Mouse (Mus musculus) cortical plate, adult 2 months (tissue): ENCODE data around the gene Olfr71. TPM values are rescaled to one million over a fixed set of nuclear protein-coding genes. Genes with fewer than 3 reads are reported as not detected.

Experiments
- H3K27ac ChIP-seq: fragments of 200-500 bp; 2 replicates; pipeline ENCODE4 v1.5.1; 2012; ENCODE audit warnings: low read length, control low read depth, inconsistent platforms; ENCODE audit not compliant: insufficient read depth
- H3K4me1 ChIP-seq: fragments of 200-500 bp; 2 replicates; pipeline ENCODE4 v1.6.1; 2011; ENCODE audit warnings: low read length; ENCODE audit not compliant: control insufficient read depth, insufficient read depth
- H3K4me3 ChIP-seq: fragments of 200-500 bp; 2 replicates; pipeline ENCODE4 v1.5.1; 2011; ENCODE audit warnings: mild to moderate bottlenecking, low read length, control low read depth; ENCODE audit not compliant: insufficient read depth
- CTCF ChIP-seq: fragments of 200-500 bp; IDR thresholded peaks from 2 replicates; pipeline ENCODE4 v1.5.1; 2011; ENCODE audit warnings: mild to moderate bottlenecking, control low read depth, low read length; ENCODE audit not compliant: insufficient read depth; ENCODE audit errors: extremely low read depth
- POLR2A ChIP-seq: fragments of 200-500 bp; IDR thresholded peaks from 2 replicates; pipeline ENCODE4 v1.6.1; 2011; ENCODE audit warnings: mild to moderate bottlenecking, low read length, control low read depth; ENCODE audit not compliant: insufficient read depth; ENCODE audit errors: extremely low read depth
- polyA plus RNA-seq: library from polyadenylated mRNA; depleted of rRNA; stranded (reverse); fragments of >200 nt; gene quantifications from 2 replicates; pipeline ENCODE4 v1.2.3, GENCODE M21; 2012

The Olfr71 gene
- polyA plus RNA-seq, 1 experiment = not detected

DNA sequence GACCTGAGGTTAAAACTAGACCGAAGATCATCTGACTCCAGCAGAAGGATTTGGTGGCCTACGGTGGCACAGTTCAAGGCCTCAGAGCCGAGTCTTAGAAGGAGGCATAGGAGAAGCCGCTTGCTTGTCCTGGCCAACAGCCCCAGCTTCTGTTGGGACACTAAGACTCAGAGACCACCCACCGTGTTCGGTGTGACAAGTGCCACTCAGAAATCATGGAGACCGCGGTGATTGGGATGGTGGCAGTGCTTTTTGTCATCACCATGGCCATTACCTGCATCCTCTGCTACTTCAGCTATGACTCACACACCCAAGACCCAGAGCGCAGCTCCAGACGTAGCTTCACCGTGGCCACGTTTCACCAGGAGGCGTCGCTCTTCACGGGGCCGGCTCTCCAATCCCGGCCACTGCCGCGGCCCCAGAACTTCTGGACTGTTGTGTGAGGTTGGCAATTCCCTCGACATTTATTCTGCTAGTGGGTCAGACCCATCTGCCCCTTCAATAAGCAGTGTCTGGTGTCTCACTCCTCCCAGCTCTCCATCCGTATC lies 20.8 kb upstream of the Olfr71 start:
- no peaks in the 10 kb centered on the region for H3K4me1 ChIP-seq
- H3K27ac ChIP-seq = no peak overlapping the region
- no peak overlapping the region for H3K4me3 ChIP-seq
- no peak for TF ChIP-seq CTCF
- no peak for TF ChIP-seq POLR2A

- H3K4me3 ChIP-seq = no peak within 1 kb of the TSS
- peak within 1 kb of the TSS; percentile 14 for H3K27ac ChIP-seq
- TF ChIP-seq POLR2A (no peak), CTCF (no peak)
- H3K4me1 ChIP-seq = no peaks in the 10 kb centered on the region
Observed at GRCm38 (mm10) chr4:43729794-43730550, 19.9 kb upstream of the Olfr71 start, which contains the start of gene Spaar. Gene Spaar, plus strand, starts transcription at chr4:43730034.

DNA sequence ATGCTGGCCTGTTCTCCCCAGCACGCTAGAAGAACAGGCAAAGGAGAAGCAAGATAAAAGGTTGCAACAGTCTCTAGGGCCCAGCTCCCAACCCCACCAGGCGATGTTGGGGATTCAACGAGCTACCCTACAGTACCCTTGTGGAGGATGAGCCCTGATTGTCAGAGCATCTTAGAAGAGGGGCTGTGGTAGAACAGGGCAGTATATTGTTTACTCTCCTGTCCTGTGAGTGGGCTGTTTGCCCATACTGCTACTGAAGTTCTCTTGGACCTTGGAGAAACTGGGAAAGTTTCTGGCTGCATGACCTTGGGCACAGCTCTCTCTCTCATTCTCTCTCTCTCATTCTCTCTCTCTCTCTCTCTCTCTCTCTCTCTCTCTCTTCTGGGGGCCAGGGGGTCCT lies 19.1 kb upstream of the Olfr71 start:
- TF ChIP-seq CTCF (no peak), POLR2A (no peak)
- Histone ChIP-seq H3K4me1 (no peaks in the 10 kb centered on the region), H3K27ac (peak overlapping the region; percentile 14; the same call in 1 of the 2 replicates), H3K4me3 (no peak overlapping the region)

DNA sequence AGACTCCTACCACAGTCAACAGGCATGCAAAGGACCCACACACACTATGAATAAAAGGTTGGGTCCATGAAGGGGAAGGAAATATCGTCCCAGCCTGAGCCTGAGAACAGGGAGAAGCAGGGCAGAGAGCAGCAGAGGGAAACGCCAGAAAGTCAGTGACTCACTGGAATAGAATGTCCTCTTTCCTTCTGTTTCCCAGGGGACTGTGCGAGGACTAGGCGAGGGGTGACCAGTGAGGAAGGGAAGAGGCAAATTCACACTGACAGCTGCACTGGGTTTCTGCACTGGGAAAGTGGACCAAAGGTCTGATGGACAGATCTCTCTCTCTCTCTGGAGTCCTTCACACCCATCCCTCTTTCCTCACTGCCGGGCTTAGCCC lies 18.5 kb upstream of the Olfr71 start:
- no peak for TF ChIP-seq POLR2A
- no peak for TF ChIP-seq CTCF

DNA sequence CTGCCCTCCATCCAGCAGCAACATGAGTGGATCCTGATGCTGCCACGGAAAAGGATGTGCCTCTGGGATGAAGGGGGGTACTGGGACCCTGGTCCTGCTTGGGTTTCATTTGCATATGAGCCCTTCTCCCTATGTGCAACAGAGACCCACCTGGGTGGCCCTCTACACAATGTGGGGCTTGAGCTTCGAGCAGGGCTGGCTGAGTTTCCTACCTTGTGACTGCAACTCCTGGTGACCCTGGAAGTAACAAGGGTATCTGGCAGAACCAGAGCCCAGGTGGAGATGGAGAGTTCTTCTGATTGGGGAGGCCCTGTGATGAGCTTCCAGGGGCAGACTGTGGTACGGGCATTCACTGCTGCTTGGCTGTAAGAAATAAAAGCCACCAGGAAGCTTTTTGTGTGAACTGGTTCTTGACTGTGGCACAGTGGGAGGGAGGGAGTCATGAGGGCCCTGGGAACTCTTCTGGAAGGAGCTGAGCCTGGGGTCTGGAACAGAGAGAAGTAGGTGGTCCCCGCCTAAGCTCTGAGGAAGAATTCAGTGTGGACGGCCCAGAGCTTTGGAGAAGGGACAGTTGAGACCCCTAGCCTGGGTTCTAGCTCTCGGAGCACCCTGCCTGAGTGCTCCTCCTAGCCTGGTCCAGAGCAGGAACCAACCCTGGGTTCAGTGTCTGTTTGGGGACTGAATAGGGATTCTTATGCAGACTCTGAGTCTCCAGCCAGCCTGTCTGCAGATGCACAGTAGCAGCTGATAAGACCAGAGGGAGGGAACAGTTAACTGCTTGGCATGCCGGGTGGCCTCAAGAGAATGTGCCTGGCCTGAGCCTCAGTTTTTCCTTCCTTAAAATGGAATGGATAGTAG lies 17.9 kb upstream of the Olfr71 start:
- Histone ChIP-seq H3K4me3 (no peak overlapping the region), H3K4me1 (no peaks in the 10 kb centered on the region), H3K27ac (peak overlapping the region; percentile 60)
- TF ChIP-seq POLR2A = no peak
- no peak for TF ChIP-seq CTCF

More for the DNA sequence above, 18.5 kb upstream of the Olfr71 start:
- Histone ChIP-seq H3K4me3 (no peak overlapping the region), H3K4me1 (no peaks in the 10 kb centered on the region), H3K27ac (peak overlapping the region; percentile 51; the same call in 1 of the 2 replicates)

DNA sequence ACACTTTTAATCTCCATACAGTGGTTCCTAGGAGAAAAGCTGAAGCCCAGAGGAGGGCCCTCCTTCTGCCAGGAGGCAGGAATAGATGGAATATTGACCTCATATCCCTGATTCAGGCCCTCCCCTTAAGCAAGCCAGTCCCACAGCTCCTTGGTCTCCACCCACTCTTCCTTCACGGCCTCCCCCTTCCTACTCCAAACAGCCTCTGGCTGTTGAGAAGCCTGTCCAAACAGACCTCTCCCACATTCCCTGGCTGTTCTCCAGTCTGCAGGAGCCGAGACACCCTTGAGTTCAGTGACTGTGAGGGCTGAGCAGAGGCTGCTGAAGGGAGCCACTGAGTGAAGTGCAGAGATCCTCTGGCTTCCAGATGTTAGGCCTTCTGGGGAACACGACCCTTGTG lies 16.9 kb upstream of the Olfr71 start, which contains the start of gene Hrct1:
Hrct1 (plus strand) TSS at position 194 of the 400 bp plus-strand sequence.
- Histone ChIP-seq H3K27ac (peak within 1 kb of the TSS; percentile 60; the same call in 1 of the 2 replicates), H3K4me1 (no peaks in the 10 kb centered on the region), H3K4me3 (no peak within 1 kb of the TSS)
- TF ChIP-seq POLR2A (0 out of 2 replicates have a peak, but pooled peaks have one; percentile 25), CTCF (no peak)

DNA sequence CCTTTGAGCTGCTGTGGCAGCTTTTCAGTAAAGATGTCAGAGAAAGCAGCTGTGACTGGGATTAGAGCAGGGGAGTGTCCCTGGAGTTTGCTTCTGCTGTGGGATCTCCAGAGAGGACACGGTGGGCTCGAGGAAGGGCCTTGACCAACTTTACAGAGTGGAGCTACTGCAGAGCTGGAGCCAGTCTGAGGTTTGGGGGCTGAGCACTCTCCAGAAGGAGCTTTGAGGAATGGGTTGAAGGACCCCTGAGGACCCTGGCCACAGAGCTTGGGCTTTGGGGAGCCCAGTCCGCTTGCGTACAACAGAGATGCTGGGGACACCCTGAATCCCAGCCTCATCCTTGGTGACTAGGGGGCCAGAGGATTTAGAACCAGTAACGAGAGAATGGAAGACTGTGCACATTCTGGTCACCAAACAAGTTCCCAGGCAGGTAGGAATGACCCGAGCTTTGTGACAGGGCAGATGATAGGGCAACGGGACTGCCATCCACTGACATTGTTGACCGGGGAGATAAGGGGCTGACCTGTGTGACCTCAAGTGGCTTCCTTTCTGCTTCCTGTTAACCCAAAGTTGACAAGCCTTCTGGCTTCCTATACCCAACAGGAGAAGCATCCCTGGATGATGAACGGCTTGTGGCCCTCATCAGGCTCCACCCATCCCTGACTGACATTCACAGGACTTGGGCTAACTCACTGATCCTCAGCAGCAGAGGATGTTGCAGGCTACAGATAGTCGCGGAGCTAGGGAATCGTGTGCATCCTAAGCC lies 16.4 kb upstream of the Olfr71 start:
- TF ChIP-seq CTCF = no peak
- TF ChIP-seq POLR2A = no peak
- Histone ChIP-seq H3K4me1 (no peaks in the 10 kb centered on the region), H3K27ac (no peak overlapping the region), H3K4me3 (no peak overlapping the region)

- peak; percentile 42; the same call in 1 of the 2 replicates for TF ChIP-seq CTCF
- no peak for TF ChIP-seq POLR2A
- no peak overlapping the region for H3K4me3 ChIP-seq
- H3K4me1 ChIP-seq = peaks cover 2% of the 10 kb centered on the region; the same call in 1 of the 2 replicates
- H3K27ac ChIP-seq = no peak overlapping the region
Observed at GRCm38 (mm10) chr4:43724764-43725163, 14.7 kb upstream of the Olfr71 start.
